Mouse (Mus musculus): ENCODE data around the gene Lztr1.

DNA sequence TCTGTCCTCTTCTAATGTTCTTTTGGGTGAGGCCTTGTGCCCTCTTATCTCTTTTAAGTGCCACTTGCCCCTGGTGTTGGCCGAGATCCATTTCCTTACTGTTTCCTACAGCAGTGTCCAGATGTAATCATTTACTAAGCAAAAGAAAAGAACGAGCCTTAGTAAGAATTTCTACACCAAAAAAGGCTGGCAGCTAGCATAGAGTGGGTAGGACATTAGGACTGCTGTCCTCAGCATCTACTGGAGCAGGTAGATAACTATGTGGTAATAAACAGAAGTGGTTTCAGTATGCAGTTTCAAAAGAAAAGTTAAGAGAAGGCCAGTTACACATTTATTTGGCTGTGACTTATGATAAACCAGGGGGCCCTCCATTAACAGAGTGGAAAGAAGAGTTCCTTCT, 2.2 kb downstream of the Lztr1 start:
- TF ChIP-seq CTCF (IDR thresholded peaks at IDR 0.05; ENCODE audit: low read depth) (no peak), EP300 (IDR thresholded peaks at IDR 0.05; ENCODE audit: low read depth) (no peak)
